Mouse (Mus musculus): ENCODE data around the gene Wdr61. TPM values are rescaled to one million over a fixed set of nuclear protein-coding genes. Genes with fewer than 3 reads are reported as not detected.

Gene Wdr61
- polyA plus RNA-seq, 1 experiment from 2014 or later, result 126 TPM

DNA sequence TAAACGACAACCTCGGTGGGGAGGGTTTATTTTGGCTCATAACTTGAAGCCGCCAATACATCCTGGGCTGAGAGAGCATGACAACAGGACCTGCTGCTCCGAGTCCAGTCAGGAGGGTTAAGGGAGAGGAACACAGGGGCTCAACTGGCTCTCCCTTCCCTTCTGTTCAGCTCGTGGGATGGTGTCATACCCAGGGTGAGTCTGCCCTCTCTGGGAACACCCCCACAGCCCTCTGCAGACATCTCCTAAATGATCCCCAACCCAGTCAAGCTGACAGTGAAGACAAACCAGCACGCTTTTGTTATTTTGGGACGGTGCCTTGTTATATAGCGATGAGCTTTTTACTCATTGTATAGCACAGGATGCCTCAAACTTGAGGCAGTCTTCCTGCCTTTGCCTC lies 44.9 kb downstream of the Wdr61 start:
- Histone ChIP-seq H3K4me2 (replicated peaks; ENCODE audit: low read depth, low read length) (no peak overlapping the region), H3K9me3 (ENCODE audit: low read length) (no peaks in the 10 kb centered on the region), H3K36me3 (ENCODE audit: insufficient read depth, low read length) (no peaks in the 10 kb centered on the region), H3K4me3 (ENCODE audit: low read depth, low read length) (no peak overlapping the region), H3K4me1 (ENCODE audit: insufficient read depth, low read depth, low read length) (no peaks in the 10 kb centered on the region), H3K27me3 (replicated peaks; ENCODE audit: insufficient read depth, low read length) (no peaks in the 10 kb centered on the region), H3K27ac (ENCODE audit: low read length) (no peak overlapping the region), H3K9ac (replicated peaks; ENCODE audit: low read depth) (no peak overlapping the region)
- WGBS, result 67% methylated on average over 8 of the region's 8 CpGs
- DNase-seq (ENCODE audit: low spot score), result no peak
- TF ChIP-seq EP300 (IDR thresholded peaks at IDR 0.05), result no peak
- no peak for TF ChIP-seq CTCF (IDR thresholded peaks at IDR 0.05)
- no peak for ATAC-seq

DNA sequence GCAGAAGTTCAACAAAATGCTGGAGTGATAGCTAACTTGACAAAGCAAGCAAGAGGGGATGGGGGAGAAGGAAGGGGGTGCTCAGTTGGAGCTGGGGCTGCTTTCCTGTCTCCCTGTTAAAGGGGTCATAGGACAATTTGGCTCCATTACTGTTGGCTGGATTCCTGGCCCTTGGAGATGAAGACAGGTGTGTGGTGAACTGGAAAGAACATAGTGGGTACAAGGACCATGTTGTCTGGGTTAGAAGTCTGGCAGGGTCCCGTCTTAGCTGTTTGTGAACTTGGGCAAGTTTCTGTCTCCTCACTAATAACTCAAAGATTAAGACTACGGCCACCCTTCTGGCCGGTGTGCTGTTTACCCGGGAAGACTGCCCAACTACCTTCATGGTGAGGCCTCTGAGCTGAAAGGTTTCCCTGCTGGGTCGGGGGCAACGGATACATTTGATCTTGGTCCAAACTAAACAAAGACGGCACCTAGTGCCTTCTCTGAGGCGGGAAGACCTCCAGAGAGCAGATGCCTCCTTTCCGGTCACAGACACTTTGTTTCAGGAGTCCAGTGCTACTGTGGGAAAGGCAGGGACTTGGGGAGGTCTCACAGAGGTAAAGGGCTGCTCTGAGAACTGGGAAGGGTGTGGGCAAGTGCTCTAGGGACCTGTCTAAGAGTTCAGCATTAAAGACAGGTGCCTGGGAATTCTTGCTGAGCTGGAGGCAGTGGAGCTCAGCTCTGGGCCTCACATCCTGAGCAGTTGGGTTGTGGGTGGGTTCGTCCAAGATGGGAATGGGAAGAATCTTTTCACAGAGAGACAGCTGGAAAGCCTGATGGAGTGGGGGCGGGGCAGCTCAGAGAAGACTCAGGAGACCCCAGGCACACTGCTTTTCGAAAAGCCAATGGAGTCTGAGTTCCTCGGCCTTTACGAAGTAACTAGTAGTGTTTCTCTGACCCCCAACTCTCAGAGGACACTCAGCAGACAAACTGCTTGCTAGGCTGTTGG lies 46.8 kb downstream of the Wdr61 start:
- no peak overlapping the region for H3K4me3 ChIP-seq (ENCODE audit: low read depth, low read length)
- no peak overlapping the region for H3K4me2 ChIP-seq (replicated peaks; ENCODE audit: low read depth, low read length)
- H3K9ac ChIP-seq (replicated peaks; ENCODE audit: low read depth), result no peak overlapping the region
- WGBS, result 49% methylated on average over 14 of the region's 14 CpGs
- DNase-seq (ENCODE audit: low spot score), result no peak
- H3K27ac ChIP-seq (ENCODE audit: low read length), result no peak overlapping the region
- no peaks in the 10 kb centered on the region for H3K4me1 ChIP-seq (ENCODE audit: insufficient read depth, low read depth, low read length)
- H3K36me3 ChIP-seq (ENCODE audit: insufficient read depth, low read length), result no peaks in the 10 kb centered on the region
- H3K9me3 ChIP-seq (ENCODE audit: low read length), result no peaks in the 10 kb centered on the region
- H3K27me3 ChIP-seq (replicated peaks; ENCODE audit: insufficient read depth, low read length), result no peaks in the 10 kb centered on the region
- TF ChIP-seq EP300 (IDR thresholded peaks at IDR 0.05), result no peak
- no peak for TF ChIP-seq CTCF (IDR thresholded peaks at IDR 0.05)
- no peak for ATAC-seq

DNA sequence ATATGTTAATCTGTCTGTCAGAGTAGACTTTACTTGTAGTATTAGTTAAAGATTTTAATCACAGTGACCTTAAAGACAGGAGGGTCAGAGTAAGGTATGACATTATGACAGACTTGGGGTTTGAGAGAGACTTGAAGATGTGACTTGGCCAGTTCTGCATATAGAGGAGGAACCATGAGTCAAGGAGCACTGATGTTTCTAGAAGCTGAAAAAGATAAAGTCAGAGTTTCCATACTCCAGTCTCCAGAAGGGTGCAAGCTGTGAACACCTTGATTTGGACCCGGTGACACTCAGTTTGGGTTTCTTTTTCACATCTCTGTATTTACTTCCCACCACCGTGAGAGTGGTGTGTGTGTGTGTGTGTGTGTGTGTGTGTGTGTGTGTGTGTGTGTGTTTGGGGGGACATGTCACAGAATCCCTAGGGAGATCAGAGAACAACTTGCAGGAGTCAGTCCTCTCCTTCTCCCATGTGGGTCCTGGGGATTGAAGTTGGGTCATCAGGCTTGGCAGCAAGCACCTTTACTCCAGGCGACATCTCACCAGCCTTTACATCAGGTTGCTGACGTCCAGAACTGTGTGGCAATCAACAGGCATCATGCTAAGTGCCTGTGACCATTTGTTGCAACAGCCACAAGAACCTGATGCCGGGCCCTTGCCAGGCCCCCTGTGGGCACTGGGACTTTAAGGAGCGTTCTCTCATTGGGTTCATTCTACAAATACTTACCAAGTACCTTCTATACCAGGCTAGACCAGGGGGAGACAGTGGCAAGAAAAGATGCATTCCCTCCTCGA lies 50.3 kb downstream of the Wdr61 start:
- no peak for ATAC-seq
- DNase-seq (ENCODE audit: low spot score), result no peak
- no peak overlapping the region for H3K9ac ChIP-seq (replicated peaks; ENCODE audit: low read depth)
- no peaks in the 10 kb centered on the region for H3K27me3 ChIP-seq (replicated peaks; ENCODE audit: insufficient read depth, low read length)
- WGBS, result 57% methylated on average over 7 of the region's 7 CpGs
- no peak overlapping the region for H3K4me3 ChIP-seq (ENCODE audit: low read depth, low read length)
- H3K4me2 ChIP-seq (replicated peaks; ENCODE audit: low read depth, low read length), result no peak overlapping the region
- no peaks in the 10 kb centered on the region for H3K36me3 ChIP-seq (ENCODE audit: insufficient read depth, low read length)
- H3K9me3 ChIP-seq (ENCODE audit: low read length), result no peaks in the 10 kb centered on the region
- no peaks in the 10 kb centered on the region for H3K4me1 ChIP-seq (ENCODE audit: insufficient read depth, low read depth, low read length)
- no peak overlapping the region for H3K27ac ChIP-seq (ENCODE audit: low read length)
- TF ChIP-seq CTCF (IDR thresholded peaks at IDR 0.05), result no peak
- no peak for TF ChIP-seq EP300 (IDR thresholded peaks at IDR 0.05)

DNA sequence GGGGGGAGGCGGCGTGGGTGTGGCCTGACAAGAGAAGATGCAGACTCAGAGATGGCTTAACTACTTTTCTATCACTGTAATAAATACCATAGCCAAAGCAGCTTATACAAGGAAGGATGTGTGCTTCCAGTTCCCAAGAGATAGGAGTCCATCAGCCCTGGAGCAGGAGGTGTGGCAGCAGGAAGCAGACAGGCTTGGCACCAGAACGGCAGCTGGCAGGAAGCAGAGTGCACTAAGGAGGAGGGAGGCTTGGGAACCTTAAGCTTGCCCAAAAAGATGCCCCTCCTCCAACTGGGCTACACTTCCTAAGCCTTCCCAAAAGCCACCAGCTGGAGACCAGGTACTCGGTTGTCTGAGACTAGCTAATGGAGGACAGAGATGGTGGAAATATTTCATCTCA lies 51.5 kb downstream of the Wdr61 start:
- ATAC-seq (no peak), DNase-seq (ENCODE audit: low spot score) (no peak)
- no peaks in the 10 kb centered on the region for H3K27me3 ChIP-seq (replicated peaks; ENCODE audit: insufficient read depth, low read length)
- H3K36me3 ChIP-seq (ENCODE audit: insufficient read depth, low read length), result no peaks in the 10 kb centered on the region
- WGBS, result 24% methylated on average over 2 of the region's 4 CpGs
- H3K27ac ChIP-seq (ENCODE audit: low read length), result no peak overlapping the region
- H3K9ac ChIP-seq (replicated peaks; ENCODE audit: low read depth), result no peak overlapping the region
- H3K9me3 ChIP-seq (ENCODE audit: low read length), result no peaks in the 10 kb centered on the region
- no peak for TF ChIP-seq CTCF (IDR thresholded peaks at IDR 0.05)
- TF ChIP-seq EP300 (IDR thresholded peaks at IDR 0.05), result no peak
- H3K4me3 ChIP-seq (ENCODE audit: low read depth, low read length), result no peak overlapping the region
- no peak overlapping the region for H3K4me2 ChIP-seq (replicated peaks; ENCODE audit: low read depth, low read length)
- H3K4me1 ChIP-seq (ENCODE audit: insufficient read depth, low read depth, low read length), result no peaks in the 10 kb centered on the region

DNA sequence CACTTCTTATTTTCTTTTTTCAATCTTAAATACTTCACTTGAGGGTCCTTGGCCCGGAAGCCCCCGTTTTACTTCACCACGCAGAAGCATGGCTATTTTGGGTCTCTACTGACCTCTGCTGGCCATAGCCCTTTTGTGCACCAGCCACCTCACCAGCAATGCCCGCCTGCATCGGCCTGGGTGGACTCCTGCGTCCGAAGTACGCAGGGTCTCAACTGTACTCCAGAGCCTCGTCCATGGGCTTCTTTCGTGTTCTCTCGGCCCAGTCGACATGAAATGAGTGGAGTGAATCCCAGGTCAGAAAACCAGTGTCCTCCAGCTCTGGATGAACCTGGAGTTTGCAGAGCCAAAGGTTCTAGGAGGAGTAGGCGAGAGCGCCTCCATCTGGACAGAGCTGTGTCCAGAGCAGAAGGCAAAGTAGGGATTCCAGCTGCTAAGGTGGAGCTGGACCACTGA lies 57.8 kb downstream of the Wdr61 start:
- H3K4me3 ChIP-seq (ENCODE audit: low read depth, low read length), result peak overlapping the region; percentile 21; the same call in 1 of the 2 replicates
- H3K36me3 ChIP-seq (ENCODE audit: insufficient read depth, low read length), result no peaks in the 10 kb centered on the region
- H3K9ac ChIP-seq (replicated peaks; ENCODE audit: low read depth), result no peak overlapping the region
- no peak overlapping the region for H3K27ac ChIP-seq (ENCODE audit: low read length)
- DNase-seq (ENCODE audit: low spot score) (peak; percentile 69), ATAC-seq (peak; percentile 70)
- no peaks in the 10 kb centered on the region for H3K9me3 ChIP-seq (ENCODE audit: low read length)
- no peaks in the 10 kb centered on the region for H3K27me3 ChIP-seq (replicated peaks; ENCODE audit: insufficient read depth, low read length)
- no peak for TF ChIP-seq EP300 (IDR thresholded peaks at IDR 0.05)
- TF ChIP-seq CTCF (IDR thresholded peaks at IDR 0.05), result peak; percentile 82
- no peaks in the 10 kb centered on the region for H3K4me1 ChIP-seq (ENCODE audit: insufficient read depth, low read depth, low read length)
- H3K4me2 ChIP-seq (replicated peaks; ENCODE audit: low read depth, low read length), result peak overlapping the region; percentile 56
- WGBS, result 2% methylated on average over 14 of the region's 14 CpGs

DNA sequence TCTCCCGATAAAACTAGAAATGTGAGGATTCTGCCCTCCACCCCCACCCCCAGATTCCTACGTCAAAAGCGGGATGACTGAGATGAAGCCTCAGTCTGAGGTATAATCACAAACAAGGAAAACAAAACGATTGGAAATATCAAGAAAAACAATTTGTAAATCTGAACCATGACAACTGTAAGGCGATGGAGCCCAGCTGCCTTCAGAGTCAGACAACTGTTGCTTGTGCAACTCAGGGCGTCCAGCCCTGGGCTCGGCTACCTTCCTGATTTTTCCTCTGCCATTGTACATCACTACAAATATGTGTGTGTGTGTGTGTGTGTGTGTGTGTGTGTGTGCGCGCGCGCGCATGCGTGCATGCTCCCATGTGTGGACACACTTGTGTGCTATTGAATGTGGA lies 60.4 kb downstream of the Wdr61 start:
- no peak overlapping the region for H3K9ac ChIP-seq (replicated peaks; ENCODE audit: low read depth)
- H3K27ac ChIP-seq (ENCODE audit: low read length), result no peak overlapping the region
- H3K4me2 ChIP-seq (replicated peaks; ENCODE audit: low read depth, low read length), result no peak overlapping the region
- WGBS, result 65% methylated on average over 13 of the region's 13 CpGs
- DNase-seq (ENCODE audit: low spot score) (peak; percentile 62), ATAC-seq (peak; percentile 40; the same call in 1 of the 2 replicates)
- H3K36me3 ChIP-seq (ENCODE audit: insufficient read depth, low read length), result no peaks in the 10 kb centered on the region
- no peaks in the 10 kb centered on the region for H3K4me1 ChIP-seq (ENCODE audit: insufficient read depth, low read depth, low read length)
- TF ChIP-seq EP300 (IDR thresholded peaks at IDR 0.05), result no peak
- no peak for TF ChIP-seq CTCF (IDR thresholded peaks at IDR 0.05)
- H3K9me3 ChIP-seq (ENCODE audit: low read length), result no peaks in the 10 kb centered on the region
- H3K4me3 ChIP-seq (ENCODE audit: low read depth, low read length), result no peak overlapping the region
- H3K27me3 ChIP-seq (replicated peaks; ENCODE audit: insufficient read depth, low read length), result no peaks in the 10 kb centered on the region
